Mouse (Mus musculus) cerebellum, adult 2 months (tissue): ENCODE measurements around the gene Slc25a16.

Experiments
- CTCF ChIP-seq: fragments of 200-500 bp; IDR thresholded peaks from 2 replicates; pipeline ENCODE4 v1.5.1; 2011; ENCODE audit warnings: low read depth, mild to moderate bottlenecking, control low read depth, low read length, moderate library complexity, borderline replicate concordance; ENCODE audit not compliant: insufficient read depth
- POLR2A ChIP-seq: fragments of 200-500 bp; IDR thresholded peaks from 2 replicates; pipeline ENCODE4 v1.6.1; 2011; ENCODE audit warnings: low read length, control low read depth, borderline replicate concordance; ENCODE audit not compliant: insufficient read depth

DNA sequence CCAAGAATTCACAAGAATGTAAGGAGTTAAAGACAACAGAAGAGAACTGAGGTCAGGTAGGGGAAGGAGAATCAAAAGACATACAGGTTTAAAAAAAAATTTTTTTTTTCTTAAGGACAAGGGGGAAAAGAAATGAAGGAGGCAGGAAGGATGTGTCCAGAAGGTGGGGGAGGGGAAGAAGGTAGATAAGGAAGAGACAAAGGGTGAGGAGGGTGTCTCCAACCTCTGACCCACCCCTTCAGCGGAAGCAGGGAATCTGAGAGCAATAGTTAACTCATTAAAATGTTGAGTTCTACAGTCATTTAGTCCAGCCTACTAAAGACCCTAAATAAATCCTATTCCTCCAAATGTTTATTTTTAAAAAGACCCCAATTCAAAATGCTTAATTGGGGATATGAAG is 35.9 kb upstream of the Slc25a16 start:
- no peak for TF ChIP-seq CTCF
- no peak for TF ChIP-seq POLR2A
